Mouse (Mus musculus): ENCODE data around the gene Gm9780.
"Not testable (repeated sequence)": the region's sequence is repeated elsewhere in the genome, so short reads cannot be mapped to it uniquely, and the experiment has no call there.

DNA sequence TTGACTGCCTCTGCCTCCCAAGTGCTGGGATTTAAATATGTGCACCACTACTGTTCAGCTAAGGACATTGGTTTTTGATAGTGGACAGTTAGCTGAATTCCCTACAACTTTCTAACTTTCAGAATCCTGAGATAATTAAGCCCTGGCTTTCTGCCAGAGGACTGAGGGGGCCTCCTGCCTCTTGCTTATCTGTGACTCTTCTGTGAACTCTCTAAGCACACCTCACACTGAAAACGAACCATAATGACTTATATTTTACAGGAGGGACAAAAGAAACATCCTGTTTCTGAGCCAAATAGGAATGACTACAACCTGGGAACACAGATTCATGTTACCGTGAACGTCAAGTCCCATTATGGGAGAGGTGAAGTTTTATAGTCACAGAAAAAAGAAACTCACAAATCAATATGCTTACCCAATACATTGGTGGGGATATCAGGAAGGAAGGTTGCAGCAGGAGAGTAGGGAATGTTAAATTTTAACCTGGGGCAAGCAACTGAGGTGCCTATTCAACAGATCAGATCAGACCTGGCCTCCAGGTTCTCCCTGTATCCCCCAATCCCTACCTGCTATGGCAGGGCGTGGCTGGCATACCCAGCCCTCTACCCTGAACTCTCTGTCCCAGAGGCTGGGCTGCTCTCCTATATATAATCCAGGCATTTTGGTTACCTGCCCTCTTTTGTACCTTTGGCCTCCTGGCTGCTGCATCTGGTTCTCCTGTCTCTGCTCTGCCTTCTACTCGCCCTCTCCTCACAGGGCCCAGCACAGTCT lies 34.3 kb upstream of the Gm9780 start:
- not testable (repeated sequence) for TF ChIP-seq CTCF (IDR thresholded peaks at IDR 0.05; ENCODE audit: extremely low read depth, insufficient read length, insufficient replicate concordance, low read depth, low read length); POLR2A (IDR thresholded peaks at IDR 0.05; ENCODE audit: low read depth, low read length)

Measured in small intestine, adult 2 months (tissue).